Mouse (Mus musculus): ENCODE data around the gene Btg4.
"Not testable (repeated sequence)": the region's sequence is repeated elsewhere in the genome, so short reads cannot be mapped to it uniquely, and the experiment has no call there.

Btg4 gene

DNA sequence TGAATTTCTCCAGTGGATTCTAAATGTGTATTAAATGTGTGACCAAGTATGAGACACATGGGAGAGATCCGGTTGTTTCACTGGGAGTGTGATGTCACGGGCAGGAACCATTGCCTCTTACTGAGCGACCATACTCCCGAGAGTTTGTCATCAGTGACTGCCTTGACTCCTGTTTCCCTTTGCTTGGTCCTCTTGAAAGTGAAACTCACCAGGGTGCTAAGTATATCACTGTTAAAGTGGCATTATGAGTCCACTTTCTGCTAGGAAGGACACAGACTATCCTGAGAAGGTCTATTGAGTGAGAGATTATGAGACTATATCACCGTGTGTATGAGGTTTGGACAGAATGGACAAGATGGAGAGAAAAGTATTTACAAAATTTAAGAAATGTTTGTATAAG lies 20.9 kb downstream of the Btg4 start:
- DNase-seq (ENCODE audit: low spot score in 2 of 2): no peak

DNA sequence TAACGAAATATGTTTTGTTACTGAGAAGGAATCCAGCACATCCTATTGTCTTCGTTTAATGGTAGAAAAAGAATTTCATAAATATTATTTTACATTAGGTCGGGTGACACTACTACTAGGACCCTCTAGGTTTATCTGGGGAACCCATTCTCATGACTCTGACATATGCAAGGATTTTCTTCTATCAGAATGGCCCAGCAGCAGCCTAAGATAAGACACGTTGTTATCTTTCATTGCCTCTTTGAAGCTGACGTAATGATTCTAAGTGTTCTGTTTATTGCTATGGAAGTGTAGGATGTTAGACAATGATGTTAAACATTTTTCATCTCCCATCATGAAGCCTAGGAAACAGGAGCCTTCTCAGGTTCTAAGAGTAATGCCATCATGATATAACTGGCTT lies 33.0 kb downstream of the Btg4 start:
- no peak for DNase-seq (ENCODE audit: low spot score in 2 of 2)

DNA sequence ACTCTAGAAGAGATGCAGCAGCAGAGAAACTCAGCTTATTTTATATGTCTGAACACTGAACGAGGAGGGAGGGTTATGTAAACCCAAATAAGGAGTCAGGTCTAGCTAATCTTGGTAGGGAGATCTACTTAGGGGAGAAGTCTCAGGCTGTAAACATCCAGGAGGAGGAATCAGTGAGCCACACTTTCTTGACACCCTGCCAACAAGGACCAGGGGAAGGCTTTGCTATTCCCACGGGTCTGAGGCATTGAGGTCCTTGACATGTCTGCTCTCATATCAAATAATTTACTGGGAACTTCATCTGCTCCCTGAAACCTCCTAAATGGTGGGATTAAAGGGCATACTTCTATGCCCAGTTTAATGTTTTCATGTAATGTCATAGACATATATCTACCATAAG lies 35.6 kb downstream of the Btg4 start:
- DNase-seq (ENCODE audit: low spot score in 2 of 2): no peak

DNA sequence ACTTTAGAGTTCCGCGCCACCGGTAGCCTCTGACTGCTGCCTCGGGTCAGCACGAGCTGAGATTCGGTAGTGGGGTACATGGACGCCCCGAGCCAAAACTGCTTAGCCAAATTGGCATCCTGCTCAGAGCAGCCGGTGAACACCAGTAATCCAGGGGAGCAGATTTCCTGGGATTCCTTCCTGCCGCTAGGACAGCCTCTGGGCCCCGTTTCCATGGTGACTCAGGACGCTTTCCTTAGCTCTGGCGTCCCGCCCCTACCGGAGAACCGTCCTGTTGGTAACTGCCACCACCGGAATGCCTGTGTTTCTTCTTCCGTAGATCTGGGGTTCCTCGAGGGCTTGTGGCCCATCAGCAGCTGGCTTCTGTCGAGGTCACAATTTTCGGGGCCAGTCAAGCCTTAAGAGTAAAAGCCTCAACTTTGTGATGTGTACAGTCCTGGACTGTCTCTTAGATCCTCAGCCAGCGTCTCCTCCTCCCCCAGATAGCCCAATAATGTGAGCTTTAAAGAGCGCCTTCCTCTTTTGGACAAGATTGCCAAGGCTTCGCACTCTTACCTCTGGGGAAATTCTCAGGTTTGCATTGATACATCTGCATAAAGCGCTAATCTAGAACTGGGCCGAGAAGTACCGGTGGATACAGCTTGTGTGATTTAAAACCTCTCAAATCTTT lies 41.2 kb downstream of the Btg4 start, which contains the start of gene 4833427G06Rik:
Gene 4833427G06Rik, minus strand, starts transcription at position 323 of the 670 bp plus-strand sequence.
- DNase-seq (ENCODE audit: low spot score in 2 of 2): no peak

DNA sequence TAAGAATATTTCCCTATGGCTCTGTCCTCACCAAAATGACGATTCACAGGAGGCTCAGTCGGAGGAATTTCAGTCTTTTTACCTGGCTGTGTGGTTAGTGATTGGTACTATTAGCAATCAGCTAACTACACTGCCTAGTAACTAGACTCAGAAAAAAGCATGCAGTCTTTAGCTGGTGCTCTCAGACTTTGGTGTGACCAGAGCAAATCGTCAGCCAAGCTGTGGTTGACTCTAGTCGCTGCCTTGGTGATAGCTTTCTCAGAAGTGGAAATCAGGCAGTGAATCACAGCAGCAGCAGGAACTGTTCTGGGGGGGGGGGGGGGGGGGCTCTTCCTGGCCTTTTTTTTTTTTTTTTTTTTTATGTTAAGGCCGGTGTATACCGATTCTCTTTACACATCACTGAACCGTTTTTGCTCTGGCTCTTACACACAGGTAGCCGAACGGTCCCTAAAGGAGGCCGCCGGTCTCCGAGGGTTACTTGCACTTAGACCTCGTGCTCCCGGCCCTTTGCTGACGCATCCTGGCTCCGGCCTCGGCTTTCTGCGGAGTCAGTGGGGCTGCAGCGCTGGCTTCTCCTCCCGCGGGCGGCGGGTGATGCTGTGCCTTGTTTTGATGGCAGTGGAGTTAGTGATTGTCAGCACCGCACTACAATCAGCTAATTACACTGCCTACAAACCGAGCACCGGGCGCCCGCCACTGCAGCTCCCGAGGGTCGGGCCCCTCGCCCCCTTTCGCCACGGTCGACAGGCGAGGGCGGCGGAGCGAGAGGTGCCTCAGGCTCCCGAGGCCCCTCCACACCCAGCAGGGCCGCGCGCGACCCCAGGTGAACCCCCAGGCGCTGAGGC lies 42.5 kb downstream of the Btg4 start:
- no peak for DNase-seq (ENCODE audit: low spot score in 2 of 2)

DNA sequence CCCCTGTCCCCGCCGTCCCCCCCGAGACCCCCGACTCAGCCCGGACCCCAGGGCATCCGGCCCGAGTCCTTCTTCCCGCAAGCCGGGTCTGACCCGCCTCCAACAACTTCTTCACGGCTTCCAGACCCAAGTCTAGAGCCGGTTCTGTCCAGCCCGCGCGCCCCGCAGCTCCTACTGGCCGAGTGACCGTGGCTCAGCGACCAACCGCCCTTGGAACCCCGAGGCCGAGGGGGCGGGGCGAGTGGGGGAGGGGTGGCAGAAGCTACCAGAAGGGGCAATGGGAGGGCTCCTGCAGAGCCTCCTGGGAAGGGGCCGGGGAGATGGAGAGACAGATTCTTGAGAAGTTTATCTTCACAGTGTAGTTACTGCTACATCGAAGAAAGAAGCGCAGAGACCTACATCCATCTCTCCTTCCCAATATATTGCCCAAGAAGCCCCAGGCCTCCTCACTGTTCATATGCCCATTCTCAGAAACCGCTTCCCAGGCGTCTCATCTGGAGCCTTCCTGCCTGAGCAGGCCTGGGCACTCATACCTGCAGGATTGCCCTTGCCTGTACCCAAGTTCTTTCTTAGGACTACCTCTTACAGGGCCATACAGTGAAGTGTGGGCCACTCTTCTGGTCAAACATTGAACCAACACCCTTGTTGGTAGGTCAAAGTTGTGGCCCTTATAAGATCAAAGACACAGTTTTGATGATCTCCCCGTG lies 43.3 kb downstream of the Btg4 start:
- no peak for DNase-seq (ENCODE audit: low spot score in 2 of 2)

DNA sequence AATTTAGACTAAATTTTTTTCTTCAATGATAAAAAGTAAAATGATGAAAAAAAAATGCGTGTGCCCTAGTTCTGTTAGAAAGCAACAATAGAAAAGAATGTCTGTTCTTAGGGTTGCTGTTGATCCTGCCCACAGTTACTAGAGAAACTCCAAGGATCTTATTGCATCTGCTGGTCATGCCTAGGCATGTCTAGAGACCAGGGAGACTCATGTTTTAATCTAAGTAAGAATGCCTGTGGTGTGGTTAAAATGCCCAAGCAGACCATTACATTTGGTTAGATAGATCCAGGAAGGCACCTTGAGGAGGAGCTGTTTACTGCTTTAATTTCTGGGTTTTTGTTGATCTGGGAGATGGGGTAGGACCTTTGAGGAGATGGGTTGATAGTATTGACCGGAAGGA lies 45.0 kb downstream of the Btg4 start:
- DNase-seq (ENCODE audit: low spot score in 2 of 2): no peak

DNA sequence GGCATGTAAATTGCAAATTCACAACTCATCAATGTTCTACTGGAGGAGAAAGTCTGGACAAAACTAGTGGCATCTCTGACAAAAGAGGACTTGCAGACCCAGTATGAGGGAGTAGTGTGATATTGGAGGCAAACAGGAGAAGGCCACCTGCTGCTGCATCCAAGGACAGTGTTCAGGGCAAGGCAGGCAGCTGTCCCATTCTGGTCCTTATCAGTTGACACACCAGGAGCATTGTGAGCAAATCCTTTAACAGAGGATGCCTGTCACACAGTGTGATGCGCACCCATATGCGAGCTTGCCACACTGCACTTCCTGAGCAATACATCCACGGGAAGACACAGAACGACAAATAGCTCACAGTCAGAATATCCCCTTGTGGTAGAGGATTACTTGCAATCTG lies 54.1 kb downstream of the Btg4 start:
- DNase-seq (ENCODE audit: low spot score in 2 of 2): no peak

DNA sequence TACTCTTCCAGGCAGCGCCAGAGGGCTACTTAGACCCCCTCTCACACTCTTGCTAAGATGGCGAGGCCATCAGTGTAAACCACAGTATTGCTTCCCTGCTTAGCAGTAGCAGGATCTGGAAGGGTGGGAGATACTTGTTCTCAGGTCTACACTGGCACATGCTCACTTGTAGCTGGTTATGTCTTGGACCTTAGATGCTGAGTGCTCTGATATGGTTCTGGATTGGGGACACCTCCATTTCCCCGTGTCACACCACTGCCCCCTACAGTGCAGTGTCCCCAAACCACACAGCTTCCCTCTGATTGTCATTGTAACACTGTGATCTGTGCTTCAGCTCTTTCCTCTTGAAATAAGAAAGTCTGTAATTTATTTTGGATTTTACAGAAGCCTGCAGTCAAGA lies 76.3 kb downstream of the Btg4 start:
- no peak for DNase-seq (ENCODE audit: low spot score in 2 of 2)

DNA sequence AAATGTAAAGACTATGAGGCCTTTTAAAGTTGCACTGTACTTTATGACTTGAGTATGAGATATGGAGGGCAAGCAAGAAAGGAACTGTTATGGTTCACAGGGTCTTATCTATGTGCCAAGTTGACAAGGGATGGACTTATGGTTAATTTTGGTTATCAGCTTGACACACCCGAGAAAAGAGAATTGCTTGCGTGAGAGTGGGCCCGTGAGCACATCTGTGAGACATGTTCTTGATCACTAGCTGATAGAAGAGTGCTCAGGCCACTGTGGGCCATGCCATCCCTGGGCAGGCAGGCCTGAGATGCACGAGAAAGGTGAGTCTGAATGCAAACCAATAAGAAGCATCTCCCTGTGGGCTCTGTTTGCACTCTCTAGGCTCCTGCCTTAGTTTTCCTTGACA lies 76.7 kb downstream of the Btg4 start:
- DNase-seq (ENCODE audit: low spot score in 2 of 2): no peak

DNA sequence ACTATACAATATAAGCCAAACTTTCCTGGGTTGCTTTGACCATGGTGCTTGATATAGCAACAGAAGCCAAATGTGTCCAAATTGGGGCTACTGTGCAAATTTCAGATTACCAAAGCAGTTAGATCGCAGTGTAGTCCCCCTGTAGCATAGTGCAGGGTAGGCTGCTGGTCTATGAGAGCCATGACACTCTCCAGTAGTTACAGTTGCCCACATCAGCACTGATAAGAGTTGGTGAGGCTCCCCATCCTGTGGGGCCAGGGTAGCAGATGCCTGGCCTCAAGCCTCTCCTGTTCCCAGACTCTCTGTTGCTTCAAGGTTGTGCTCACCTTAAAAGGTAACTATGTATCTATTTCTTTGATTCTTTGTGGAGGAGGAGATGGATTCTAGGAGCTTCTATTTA lies 77.1 kb downstream of the Btg4 start:
- no peak for DNase-seq (ENCODE audit: low spot score in 2 of 2)

DNA sequence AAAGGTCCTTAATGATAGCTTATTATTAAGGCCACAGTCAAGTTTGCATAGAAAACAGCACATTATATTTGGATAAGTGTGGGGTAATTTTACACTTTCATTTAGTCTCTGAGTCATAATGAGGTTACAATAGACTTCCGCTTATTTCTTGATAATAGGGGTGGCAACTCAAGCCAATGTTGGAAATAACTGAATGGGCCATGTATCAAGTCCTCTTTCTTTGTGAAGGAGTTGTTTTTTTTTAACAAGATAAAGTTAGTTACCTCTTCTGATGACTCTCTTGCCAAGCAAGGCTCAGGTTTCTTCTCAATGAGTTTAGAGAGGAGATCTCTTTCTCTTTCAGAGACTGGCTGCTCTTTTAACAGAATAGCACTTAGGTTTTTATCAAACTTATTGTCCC lies 77.6 kb downstream of the Btg4 start:
- no peak for DNase-seq (ENCODE audit: low spot score in 2 of 2)

DNA sequence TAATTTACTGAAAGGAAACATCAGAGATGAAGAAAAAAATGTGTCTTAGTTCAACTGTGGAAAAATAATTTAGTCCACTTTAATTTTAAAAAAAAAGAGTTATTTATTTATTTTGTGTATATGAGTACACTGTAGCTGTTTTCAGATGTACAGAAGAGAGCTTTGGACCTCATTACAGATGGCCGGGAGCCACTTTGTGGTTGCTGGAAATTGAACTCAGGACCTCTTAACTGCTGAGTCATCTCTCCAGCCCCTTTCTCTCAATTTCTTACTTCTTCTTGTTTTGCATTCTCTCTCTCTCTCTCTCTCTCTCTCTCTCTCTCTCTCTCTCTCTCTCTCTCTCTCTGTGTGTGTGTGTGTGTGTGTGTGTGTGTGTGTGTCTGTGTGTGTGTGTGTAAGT lies 78.7 kb downstream of the Btg4 start:
- not testable (repeated sequence) for DNase-seq (ENCODE audit: low spot score in 2 of 2)

DNA sequence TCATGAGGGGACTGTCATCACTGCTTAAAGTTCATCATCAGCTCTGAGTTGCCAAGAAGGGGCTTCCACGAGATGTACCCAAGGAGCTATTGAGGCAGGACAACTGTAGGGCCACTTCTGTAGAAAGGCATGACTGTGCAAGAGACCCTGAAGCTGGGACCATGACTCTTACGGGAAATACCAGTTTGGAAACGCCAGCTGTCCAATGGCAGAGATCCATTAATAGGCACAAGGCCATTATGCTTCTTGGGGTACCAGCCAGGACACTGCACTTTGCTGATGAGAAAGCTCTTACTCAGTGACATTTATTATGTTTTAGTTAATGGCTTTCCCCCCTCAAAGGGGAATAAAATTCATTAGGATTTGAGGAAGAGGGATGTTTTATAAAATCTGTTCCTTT lies 80.0 kb downstream of the Btg4 start:
- DNase-seq (ENCODE audit: low spot score in 2 of 2): no peak

DNA sequence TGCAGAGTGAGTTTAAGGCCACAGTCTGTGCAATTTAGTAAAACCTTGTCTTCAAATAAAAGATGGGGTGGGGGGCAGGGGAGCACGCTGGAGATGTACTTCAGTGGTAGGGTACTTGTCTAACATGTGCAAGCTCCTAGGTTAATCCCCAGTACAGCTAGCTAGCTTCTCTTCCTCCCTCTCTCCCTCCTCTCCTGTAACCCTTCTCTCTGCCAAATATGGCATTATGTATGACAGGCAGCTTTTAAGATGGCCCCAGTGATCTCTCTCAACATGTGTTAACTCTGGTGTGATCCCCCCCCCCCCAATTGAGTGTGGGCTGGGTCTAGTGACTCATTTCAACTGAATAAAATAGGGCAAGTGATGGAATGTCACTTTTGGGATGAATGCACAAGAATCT lies 82.7 kb downstream of the Btg4 start:
- DNase-seq (ENCODE audit: low spot score in 2 of 2): no peak

DNA sequence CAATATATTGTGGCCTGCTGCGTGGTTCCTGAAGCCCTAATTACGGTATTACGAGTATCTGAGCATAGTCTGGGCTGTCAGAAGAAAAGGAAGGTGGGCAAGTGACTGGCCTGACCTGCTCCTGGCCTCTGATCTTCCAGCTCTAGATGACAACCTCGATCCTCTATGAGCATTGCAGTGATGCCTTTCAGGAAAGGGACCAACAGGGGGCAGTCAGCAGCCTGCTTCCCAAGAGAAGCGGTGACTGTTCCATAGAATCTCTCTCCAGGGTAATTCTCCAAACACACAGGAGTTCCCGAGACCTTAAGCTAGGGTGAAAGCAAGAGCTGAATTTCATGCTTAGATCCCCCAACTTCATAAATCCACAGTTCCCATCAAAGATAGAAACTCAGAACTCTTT lies 83.5 kb downstream of the Btg4 start:
- DNase-seq (ENCODE audit: low spot score in 2 of 2): no peak

DNA sequence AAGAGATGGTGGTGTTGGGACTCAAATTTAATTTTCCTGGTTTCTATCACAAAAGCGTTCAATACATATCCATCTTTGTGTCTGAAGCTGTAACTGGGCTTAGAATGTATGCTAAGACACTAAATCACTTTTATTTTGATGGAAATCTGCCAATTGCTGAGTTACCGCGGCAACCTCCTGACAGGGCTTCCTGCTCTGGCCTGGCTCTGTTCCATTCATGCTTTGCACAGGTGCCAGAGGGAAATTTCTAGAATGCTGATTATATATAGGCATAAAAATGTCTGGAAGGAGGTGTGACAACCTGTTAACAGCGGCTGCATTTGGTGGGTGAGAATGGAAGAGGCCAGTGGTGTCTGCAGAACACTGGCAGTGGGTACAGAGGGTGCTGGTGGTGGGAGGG lies 85.8 kb downstream of the Btg4 start:
- no peak for DNase-seq (ENCODE audit: low spot score in 2 of 2)

DNA sequence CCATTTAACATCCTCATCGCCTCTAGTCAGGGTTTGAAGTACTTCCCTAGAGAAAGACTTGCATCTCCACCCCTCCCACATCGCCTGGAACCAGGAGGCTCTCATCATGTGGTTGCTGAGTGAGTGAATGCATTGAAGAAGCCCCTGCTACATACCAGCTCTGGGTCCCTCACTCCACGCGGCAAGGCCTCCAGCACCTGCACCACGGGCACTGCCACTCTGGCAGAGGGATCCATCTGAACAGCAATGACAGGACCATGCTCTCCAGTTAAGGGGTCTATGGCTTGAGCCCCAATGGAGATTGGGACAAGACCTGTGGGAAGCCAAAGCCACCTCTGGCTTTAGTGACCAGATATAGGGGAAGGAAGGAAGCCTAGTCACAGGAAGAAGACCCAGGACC lies 86.6 kb downstream of the Btg4 start:
- DNase-seq (ENCODE audit: low spot score in 2 of 2): no peak

DNA sequence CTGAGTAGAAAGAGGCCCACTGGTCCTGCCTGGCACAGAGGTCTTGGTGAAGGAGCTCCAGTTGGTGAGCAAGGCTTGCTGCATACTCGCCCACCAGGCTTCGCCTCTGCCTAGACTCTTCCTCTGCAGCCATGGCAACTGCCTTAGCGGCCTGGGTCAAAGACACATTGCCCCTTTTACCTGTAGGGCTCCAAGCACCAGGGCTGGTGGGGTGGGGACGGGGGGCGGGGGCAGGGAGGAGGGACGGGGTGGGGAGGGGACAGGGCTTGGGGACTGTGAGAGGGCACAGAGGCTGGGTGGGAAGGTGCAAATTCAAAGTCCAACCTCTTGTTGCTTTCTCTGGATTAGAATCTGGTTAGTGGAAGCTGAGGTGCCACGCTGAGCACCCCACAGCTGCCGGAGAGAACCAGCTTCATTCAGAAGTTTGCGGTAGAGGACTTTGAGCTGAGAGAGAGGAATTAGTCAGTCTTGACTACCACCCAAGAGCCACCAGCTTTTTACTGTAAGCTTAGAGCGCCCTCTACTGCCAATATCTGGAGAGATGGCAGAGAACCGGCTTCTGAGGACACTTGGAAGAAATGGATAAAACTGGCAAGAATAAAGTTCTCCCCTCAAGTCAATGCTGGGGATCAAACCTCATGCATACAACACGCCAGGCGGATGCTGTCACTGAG lies 91.5 kb downstream of the Btg4 start:
- peak; percentile 10 to 45 for DNase-seq (ENCODE audit: low spot score in 2 of 2)

DNA sequence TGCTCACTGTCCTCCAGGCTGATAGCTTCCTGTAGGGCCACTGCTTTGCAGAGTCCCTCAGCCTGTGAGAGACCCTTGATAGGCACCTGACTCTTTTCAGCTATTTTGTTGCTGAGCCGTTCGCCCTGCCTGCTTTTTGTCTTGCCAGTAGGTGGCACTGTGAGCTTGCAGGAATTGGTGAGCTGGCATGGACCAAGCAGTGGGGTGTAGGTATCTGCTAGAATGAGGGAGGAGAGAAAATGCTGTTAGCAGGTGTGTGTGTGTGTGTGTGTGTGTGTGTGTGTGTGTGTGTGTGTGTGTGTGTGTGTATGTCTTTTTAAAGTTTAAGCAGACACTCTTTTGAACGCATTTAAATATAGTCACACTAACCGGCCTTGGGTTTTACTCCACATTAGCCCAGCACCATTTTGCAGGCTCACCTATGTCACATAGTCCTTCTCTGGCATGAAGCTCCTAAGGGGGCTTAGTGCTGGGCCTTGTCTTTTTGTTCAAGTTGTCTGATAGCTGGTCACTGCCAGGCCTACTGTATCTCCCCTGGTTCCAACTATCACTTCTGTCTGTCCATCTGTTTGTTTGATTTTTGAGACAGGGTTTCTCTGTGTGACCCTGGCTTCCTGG lies 101.2 kb downstream of the Btg4 start:
- DNase-seq (ENCODE audit: low spot score in 2 of 2): peak; percentile 72 to 80

DNA sequence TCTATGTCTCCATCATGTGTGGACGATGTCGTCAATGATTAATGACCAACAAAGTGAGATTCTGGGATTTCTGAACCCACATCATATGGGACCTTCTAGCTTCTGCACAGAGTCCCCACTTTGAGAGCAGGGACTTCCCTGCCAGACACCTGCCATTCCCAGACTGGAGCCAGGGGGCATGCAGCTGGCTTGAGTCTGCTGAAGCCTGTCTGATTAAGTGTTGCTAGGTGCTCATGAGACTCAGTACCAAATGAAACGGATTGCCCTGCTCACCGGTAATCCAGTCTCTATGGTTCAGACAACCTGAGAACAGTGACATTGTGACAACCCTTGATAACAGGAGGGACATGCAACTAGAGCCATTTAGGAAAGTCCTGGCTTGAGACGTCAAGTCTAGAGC lies 103.3 kb downstream of the Btg4 start:
- no peak for DNase-seq (ENCODE audit: low spot score in 2 of 2)

All from spleen, postnatal 36 days (tissue).